Mouse (Mus musculus): ENCODE measurements at regions not wholly inside any gene's neighbourhood (a gene's known extent, or its start where the extent isn't known, plus 50 kb on each side); places are given as distances from the start of the nearest gene placed in this dataset.

DNA sequence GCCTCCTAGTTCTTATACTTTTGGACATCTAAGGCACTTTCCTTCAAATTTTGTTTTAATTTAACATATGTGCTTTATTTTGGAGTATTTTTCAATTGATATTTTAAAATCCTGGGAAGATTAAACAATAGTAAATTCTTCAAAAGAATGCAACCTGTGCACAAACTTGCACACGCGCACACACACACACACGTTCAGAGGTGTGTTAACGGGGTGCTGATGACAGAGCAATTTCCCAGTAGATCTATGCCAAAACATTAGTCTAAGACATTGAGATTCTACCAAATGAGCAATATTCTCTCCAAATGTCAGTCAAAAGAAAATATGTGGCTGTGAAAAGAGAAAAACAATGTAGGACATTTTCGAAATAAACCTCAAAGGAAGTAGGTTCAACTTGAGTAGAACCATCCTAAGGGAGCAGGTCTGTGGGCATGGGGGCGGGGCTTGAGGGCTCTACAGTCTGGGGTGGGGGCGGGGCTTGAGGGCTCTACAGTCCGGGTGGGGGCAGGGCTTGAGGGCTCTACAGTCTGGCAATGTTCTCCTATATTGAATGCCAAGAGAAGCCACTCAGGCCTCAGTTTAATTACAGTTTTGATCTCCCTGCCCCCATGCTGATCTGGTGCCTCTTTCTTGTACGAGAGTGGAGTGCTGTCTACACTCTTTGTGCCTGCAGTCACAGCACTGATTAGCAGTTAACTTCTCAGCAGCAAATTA, 157.0 kb downstream of the Qdpr start:
- TF ChIP-seq CTCF (IDR thresholded peaks at IDR 0.05; ENCODE audit: low read depth, low read length) (no peak), POLR2A (IDR thresholded peaks at IDR 0.05; ENCODE audit: borderline replicate concordance, low read depth, low read length) (no peak)
